In genomic region chr9:37934146-37934545, GRCm38 (mm10) we compare ENCODE assay signal across 41 mouse cellular contexts. TPM values are rescaled to one million over a fixed set of nuclear protein-coding genes. Genes with fewer than 3 reads are reported as not detected.
"Had no signal": no experiment of that assay in that cellular context is flagged by ENCODE, and none has a peak within 500 bp of the region (broad histone marks: within the 10 kb centered on the region; RNA-seq: fewer than 3 reads in every experiment).

No protein-coding gene starts in this region.

- H3K27me3 ChIP-seq: heart, embryonic 13.5 days; heart, embryonic 15.5 days; hindbrain, embryonic 13.5 days; hindbrain, embryonic 15.5 days; limb, embryonic 12.5 days; liver, embryonic 13.5 days; liver, embryonic 15.5 days had no signal

- DNase-seq: gastrocnemius, postnatal 14 days; gastrocnemius, postnatal 36 days; heart, adult 11 months; heart, adult 2 months; heart, postnatal 14 days; heart, postnatal 36 days; kidney, adult 11 months; kidney, adult 8-10 months; kidney, postnatal 10 days; kidney, postnatal 25 days; kidney, postnatal 4 days; liver; liver, embryonic 13.5 days had no signal

- H3K36me3 ChIP-seq: heart, embryonic 13.5 days; heart, embryonic 15.5 days; hindbrain, embryonic 13.5 days; hindbrain, embryonic 15.5 days; limb, embryonic 10.5 days; limb, embryonic 12.5 days; liver, embryonic 13.5 days; liver, embryonic 15.5 days had no signal

- H3K4me1 ChIP-seq: heart, embryonic 13.5 days; heart, embryonic 15.5 days; hindbrain, embryonic 13.5 days; hindbrain, embryonic 15.5 days; limb, embryonic 10.5 days; limb, embryonic 12.5 days; liver, embryonic 13.5 days; liver, embryonic 15.5 days had no signal

- H3K4me3 ChIP-seq: heart, adult 2 months; heart, embryonic 13.5 days; heart, embryonic 15.5 days; hindbrain, embryonic 13.5 days; hindbrain, embryonic 15.5 days; limb, embryonic 10.5 days; limb, embryonic 12.5 days; liver, embryonic 13.5 days; liver, embryonic 15.5 days had no signal

- H3K27ac ChIP-seq: heart, adult 2 months; heart, embryonic 13.5 days; heart, embryonic 15.5 days; hindbrain, embryonic 13.5 days; hindbrain, embryonic 15.5 days; hindbrain, postnatal 0 days; limb, embryonic 10.5 days; limb, embryonic 12.5 days; liver, embryonic 13.5 days; liver, embryonic 15.5 days had no signal

RNA-seq across cellular contexts. Expression of gene Olfr878, which starts 16.5 kb away (rescaled TPM):
- total RNA-seq: gastrocnemius, adult 18-20 months; gastrocnemius, adult 8-10 months; gastrocnemius, postnatal 14 days; gastrocnemius, postnatal 36 days; heart, adult 2 months; heart, postnatal 14 days; heart, postnatal 36 days; hematopoietic stem cell, adult 5-6 weeks; hindbrain, postnatal 0 days; layer of hippocampus, postnatal 10 days; layer of hippocampus, postnatal 25 days; left cerebral cortex, postnatal 10 days had no signal
- polyA plus RNA-seq: frontal cortex, adult 2 months; gonadal fat pad, adult 2 months; heart, adult 2 months; heart, embryonic 11.5 days; heart, embryonic 13.5 days; heart, embryonic 15.5 days; heart, postnatal 0 days; hindbrain, embryonic 11.5 days; hindbrain, embryonic 13.5 days; hindbrain, embryonic 15.5 days; hindbrain, postnatal 0 days; intestine, embryonic 14.5 days; intestine, embryonic 16.5 days; kidney, embryonic 14.5 days; kidney, embryonic 16.5 days; limb, embryonic 10.5 days; limb, embryonic 12.5 days; limb, embryonic 14.5 days; liver, embryonic 11.5 days; liver, embryonic 13.5 days; liver, embryonic 15.5 days had no signal

RNA-seq across cellular contexts. Expression of gene Olfr145, which starts 37.6 kb away (rescaled TPM):
- total RNA-seq: gastrocnemius, adult 18-20 months; gastrocnemius, adult 8-10 months; gastrocnemius, postnatal 14 days; gastrocnemius, postnatal 36 days; heart, adult 2 months; heart, postnatal 14 days; heart, postnatal 36 days; hematopoietic stem cell, adult 5-6 weeks; hindbrain, postnatal 0 days; layer of hippocampus, adult 8-10 months; layer of hippocampus, postnatal 10 days; layer of hippocampus, postnatal 25 days; left cerebral cortex, adult 8-10 months; left cerebral cortex, postnatal 25 days had no signal
- polyA plus RNA-seq: frontal cortex, adult 2 months; gonadal fat pad, adult 2 months; heart, adult 2 months; heart, embryonic 11.5 days; heart, embryonic 13.5 days; heart, embryonic 15.5 days; heart, postnatal 0 days; hindbrain, embryonic 11.5 days; hindbrain, embryonic 13.5 days; hindbrain, embryonic 15.5 days; hindbrain, postnatal 0 days; intestine, embryonic 14.5 days; intestine, embryonic 16.5 days; kidney, embryonic 14.5 days; kidney, embryonic 16.5 days; limb, embryonic 10.5 days; limb, embryonic 12.5 days; limb, embryonic 14.5 days; liver, embryonic 11.5 days; liver, embryonic 13.5 days; liver, embryonic 15.5 days had no signal

RNA-seq across cellular contexts. Expression of gene Olfr881, which starts 57.5 kb away (rescaled TPM):
- total RNA-seq: gastrocnemius, adult 18-20 months; gastrocnemius, adult 8-10 months; gastrocnemius, postnatal 14 days; gastrocnemius, postnatal 36 days; heart, adult 2 months; heart, postnatal 14 days; heart, postnatal 36 days; hematopoietic stem cell, adult 5-6 weeks; hindbrain, postnatal 0 days; layer of hippocampus, postnatal 10 days; layer of hippocampus, postnatal 25 days; left cerebral cortex, adult 8-10 months; left cerebral cortex, postnatal 10 days; left cerebral cortex, postnatal 25 days had no signal
- polyA plus RNA-seq: frontal cortex, adult 2 months; gonadal fat pad, adult 2 months; heart, adult 2 months; heart, embryonic 11.5 days; heart, embryonic 13.5 days; heart, embryonic 15.5 days; heart, postnatal 0 days; hindbrain, embryonic 11.5 days; hindbrain, embryonic 13.5 days; hindbrain, embryonic 15.5 days; hindbrain, postnatal 0 days; intestine, embryonic 14.5 days; intestine, embryonic 16.5 days; kidney, embryonic 14.5 days; kidney, embryonic 16.5 days; limb, embryonic 10.5 days; limb, embryonic 12.5 days; limb, embryonic 14.5 days; liver, embryonic 11.5 days; liver, embryonic 13.5 days; liver, embryonic 15.5 days had no signal
